Mouse (Mus musculus): ENCODE results near the gene Stat5b. TPM values are rescaled to one million over a fixed set of nuclear protein-coding genes. Genes with fewer than 3 reads are reported as not detected.

Stat5b gene
- polyA plus RNA-seq, 1 experiment from 2014 or later = 20.5 TPM

DNA sequence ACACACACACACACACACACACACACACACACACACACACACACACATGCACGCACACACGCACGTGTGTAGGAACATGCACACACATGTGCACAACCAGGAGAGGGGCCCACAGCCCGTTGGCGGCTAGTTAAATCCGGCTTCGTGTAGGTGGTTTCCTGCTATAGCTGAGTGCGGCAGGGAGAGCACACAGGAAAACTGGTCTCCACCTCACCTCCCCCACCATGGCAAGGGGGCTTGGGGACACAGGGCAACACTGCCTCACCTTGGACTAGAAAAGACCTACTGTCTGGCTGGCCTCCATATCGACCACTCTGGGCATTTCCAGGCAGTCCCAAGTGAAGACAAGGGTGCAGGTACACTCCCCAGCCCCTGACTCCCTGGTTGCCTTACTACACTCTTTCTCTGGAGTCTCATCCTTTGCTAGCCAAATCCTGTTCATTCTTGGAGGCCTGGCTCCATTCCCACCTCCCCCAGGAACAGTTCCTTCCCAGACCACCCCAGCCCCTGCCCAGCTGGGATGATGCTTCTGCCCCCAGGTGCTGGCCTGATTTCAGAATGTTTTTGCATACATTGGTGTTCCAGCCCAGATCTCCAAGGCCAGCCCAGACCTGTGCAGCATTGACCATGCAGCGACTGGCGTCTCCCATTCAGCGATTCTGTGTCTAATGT is 96.4 kb downstream of the Stat5b start:
- WGBS = 86% methylated on average over 12 of the region's 12 CpGs
- Histone ChIP-seq H3K4me2 (no peak overlapping the region), H3K27ac (no peak overlapping the region), H3K9me3 (no peaks in the 10 kb centered on the region), H3K9ac (no peak overlapping the region), H3K27me3 (replicated peaks) (0 out of 2 replicates have a peak, but pooled peaks cover 4% of the 10 kb centered on the region), H3K4me1 (peaks cover 13% of the 10 kb centered on the region), H3K4me3 (no peak overlapping the region), H3K36me3 (replicated peaks) (peaks cover 19% of the 10 kb centered on the region)
- no peak for ATAC-seq (replicated peaks)

DNA sequence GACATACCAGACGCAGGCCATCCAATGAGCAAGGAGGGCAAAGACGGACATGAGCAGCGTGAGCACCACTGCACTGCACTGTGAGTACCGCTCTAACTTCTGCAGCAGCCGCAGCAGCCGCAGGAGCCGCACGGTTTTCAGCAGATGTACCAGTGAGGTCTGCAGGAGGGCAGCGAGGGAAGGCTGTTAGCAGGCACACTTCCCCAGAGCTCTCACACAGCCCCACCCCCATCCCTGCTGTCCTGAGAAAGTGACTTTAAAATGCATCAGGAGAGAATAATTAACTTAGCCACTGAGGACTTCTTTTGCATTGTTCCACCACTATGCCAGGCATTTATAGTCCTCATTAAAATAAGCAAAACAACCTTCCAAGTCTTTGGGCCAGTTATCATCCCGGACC is 98.2 kb downstream of the Stat5b start:
- H3K4me2 ChIP-seq = no peak overlapping the region
- H3K4me1 ChIP-seq = no peaks in the 10 kb centered on the region
- H3K9me3 ChIP-seq = no peaks in the 10 kb centered on the region
- no peak overlapping the region for H3K4me3 ChIP-seq
- 0 out of 2 replicates have a peak, but pooled peaks cover 4% of the 10 kb centered on the region for H3K27me3 ChIP-seq (replicated peaks)
- H3K36me3 ChIP-seq (replicated peaks) = peaks cover 19% of the 10 kb centered on the region
- H3K27ac ChIP-seq = no peak overlapping the region
- no peak overlapping the region for H3K9ac ChIP-seq
- ATAC-seq (replicated peaks) = no peak
- 44% methylated on average over 10 of the region's 10 CpGs for WGBS

DNA sequence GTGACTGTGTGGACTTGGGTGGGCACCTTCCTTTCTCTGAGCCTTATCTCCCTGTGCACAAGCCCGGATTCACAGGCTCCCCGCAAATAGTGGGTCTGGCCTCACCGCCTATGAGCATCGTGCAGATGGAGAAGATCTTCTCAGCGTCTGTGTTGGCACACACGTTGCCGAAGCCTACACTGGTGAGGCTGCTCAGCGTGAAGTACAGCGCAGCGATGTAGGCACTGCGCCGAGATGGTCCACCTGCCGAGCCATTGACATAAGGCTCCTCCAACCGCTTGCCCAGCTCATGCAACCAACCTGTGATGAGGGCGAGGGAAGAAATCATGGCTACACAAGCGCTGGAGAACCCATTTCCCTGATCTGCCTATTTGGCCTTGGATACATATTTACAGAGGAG is 100.4 kb downstream of the Stat5b start:
- ATAC-seq (replicated peaks) = no peak
- Histone ChIP-seq H3K4me3 (no peak overlapping the region), H3K9me3 (no peaks in the 10 kb centered on the region), H3K36me3 (replicated peaks) (peaks cover 15% of the 10 kb centered on the region), H3K4me1 (no peaks in the 10 kb centered on the region), H3K27ac (no peak overlapping the region), H3K4me2 (no peak overlapping the region), H3K9ac (no peak overlapping the region), H3K27me3 (replicated peaks) (0 out of 2 replicates have a peak, but pooled peaks cover 4% of the 10 kb centered on the region)
- 91% methylated on average over 16 of the region's 16 CpGs for WGBS

DNA sequence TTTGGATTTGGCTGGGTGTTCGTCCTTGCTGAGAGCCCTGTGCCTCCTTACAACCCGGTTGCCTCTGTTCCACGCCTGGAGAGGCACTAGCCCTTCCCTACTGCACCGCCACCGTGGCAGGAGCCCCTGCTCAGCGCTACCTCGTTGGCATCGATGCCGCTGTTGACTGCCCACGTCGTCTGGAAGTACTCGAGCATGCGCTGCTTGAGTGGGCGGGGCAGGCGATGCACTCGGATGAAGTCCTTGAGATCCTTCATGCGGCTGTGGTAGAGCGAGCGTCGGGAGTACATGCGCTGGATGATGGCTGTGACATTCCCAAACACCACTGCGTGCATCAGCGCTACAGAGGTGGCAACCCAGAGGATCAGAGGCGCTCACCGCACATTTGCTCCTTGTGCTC is 101.1 kb downstream of the Stat5b start:
- 0 out of 2 replicates have a peak, but pooled peaks cover 4% of the 10 kb centered on the region for H3K27me3 ChIP-seq (replicated peaks)
- no peak overlapping the region for H3K4me3 ChIP-seq
- no peak overlapping the region for H3K9ac ChIP-seq
- no peak overlapping the region for H3K4me2 ChIP-seq
- H3K9me3 ChIP-seq = no peaks in the 10 kb centered on the region
- H3K36me3 ChIP-seq (replicated peaks) = peaks cover 11% of the 10 kb centered on the region
- no peak overlapping the region for H3K27ac ChIP-seq
- WGBS = 49% methylated on average over 25 of the region's 25 CpGs
- H3K4me1 ChIP-seq = no peaks in the 10 kb centered on the region
- no peak for ATAC-seq (replicated peaks)

DNA sequence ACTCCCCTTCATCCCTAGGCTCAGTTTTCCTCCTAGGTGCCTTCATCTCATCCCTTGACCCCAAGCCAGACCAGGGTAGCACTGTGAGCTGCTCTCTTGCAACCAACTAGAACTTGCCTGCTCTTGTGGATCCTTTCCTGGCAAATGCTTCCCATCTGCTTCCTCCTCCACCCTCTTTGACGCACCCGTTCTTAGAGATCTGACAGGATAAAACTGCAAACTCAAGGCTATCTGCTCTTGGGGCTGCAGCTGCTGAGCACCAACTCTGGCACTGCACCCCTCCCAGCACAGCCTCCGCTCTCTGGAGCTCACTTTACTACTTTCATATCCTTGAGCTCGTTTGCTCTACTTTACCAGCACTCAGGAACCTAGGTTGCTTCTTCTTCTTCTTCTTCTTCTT is 101.9 kb downstream of the Stat5b start:
- H3K4me1 ChIP-seq = no peaks in the 10 kb centered on the region
- ATAC-seq (replicated peaks) = no peak
- no peak overlapping the region for H3K4me2 ChIP-seq
- no peak overlapping the region for H3K4me3 ChIP-seq
- 74% methylated on average over 4 of the region's 4 CpGs for WGBS
- no peaks in the 10 kb centered on the region for H3K9me3 ChIP-seq
- no peak overlapping the region for H3K27ac ChIP-seq
- peaks cover 10% of the 10 kb centered on the region for H3K36me3 ChIP-seq (replicated peaks)
- no peak overlapping the region for H3K9ac ChIP-seq
- H3K27me3 ChIP-seq (replicated peaks) = 0 out of 2 replicates have a peak, but pooled peaks cover 4% of the 10 kb centered on the region

DNA sequence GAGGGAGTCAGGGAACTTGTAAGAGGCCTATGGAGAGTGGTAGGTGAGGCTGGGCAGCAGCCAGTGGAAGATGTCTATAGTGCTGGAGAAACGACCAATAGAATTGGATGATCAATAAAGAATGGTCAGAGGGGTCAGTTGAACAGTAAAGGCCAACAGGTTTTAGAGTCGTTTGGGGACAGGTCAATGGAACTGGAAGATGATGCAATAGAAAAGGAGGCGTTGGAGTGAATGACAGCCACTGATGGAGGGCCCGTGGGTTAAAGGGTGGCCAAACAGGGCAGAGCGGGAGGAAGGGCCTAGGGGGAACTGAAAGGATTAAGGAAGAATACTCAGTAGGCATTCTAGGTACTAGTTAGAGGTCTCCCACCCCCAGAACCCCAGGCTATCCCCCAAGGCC is 103.4 kb downstream of the Stat5b start:
- Histone ChIP-seq H3K27me3 (replicated peaks) (0 out of 2 replicates have a peak, but pooled peaks cover 4% of the 10 kb centered on the region), H3K27ac (no peak overlapping the region), H3K4me3 (no peak overlapping the region), H3K36me3 (replicated peaks) (peaks cover 10% of the 10 kb centered on the region), H3K4me1 (no peaks in the 10 kb centered on the region), H3K9ac (no peak overlapping the region), H3K9me3 (no peaks in the 10 kb centered on the region), H3K4me2 (no peak overlapping the region)
- 79% methylated on average over 5 of the region's 5 CpGs for WGBS
- no peak for ATAC-seq (replicated peaks)

DNA sequence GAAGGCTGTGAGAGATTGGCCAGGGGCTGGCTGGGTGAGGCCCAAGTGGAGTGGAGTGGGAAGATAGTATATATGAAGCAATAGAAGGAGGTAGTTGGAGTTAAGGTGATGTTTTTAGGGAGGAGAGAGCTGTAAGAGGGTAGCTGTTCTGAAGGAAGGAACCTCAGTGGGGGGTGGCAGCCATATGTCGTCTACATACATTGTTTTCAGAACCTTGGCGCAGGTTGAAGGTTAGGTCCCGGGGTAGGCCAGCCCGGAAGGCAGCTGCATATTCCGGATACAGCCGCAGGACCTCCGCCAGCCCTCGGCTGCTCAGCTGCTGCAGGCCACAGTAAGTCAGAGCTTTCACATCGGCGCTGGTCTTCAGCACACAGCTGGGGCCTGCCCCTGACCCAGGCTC is 104.0 kb downstream of the Stat5b start:
- Histone ChIP-seq H3K9me3 (no peaks in the 10 kb centered on the region), H3K9ac (no peak overlapping the region), H3K4me2 (no peak overlapping the region), H3K27ac (no peak overlapping the region), H3K27me3 (replicated peaks) (0 out of 2 replicates have a peak, but pooled peaks cover 4% of the 10 kb centered on the region), H3K4me3 (no peak overlapping the region), H3K4me1 (no peaks in the 10 kb centered on the region), H3K36me3 (replicated peaks) (peaks cover 6% of the 10 kb centered on the region)
- no peak for ATAC-seq (replicated peaks)
- 89% methylated on average over 10 of the region's 10 CpGs for WGBS

DNA sequence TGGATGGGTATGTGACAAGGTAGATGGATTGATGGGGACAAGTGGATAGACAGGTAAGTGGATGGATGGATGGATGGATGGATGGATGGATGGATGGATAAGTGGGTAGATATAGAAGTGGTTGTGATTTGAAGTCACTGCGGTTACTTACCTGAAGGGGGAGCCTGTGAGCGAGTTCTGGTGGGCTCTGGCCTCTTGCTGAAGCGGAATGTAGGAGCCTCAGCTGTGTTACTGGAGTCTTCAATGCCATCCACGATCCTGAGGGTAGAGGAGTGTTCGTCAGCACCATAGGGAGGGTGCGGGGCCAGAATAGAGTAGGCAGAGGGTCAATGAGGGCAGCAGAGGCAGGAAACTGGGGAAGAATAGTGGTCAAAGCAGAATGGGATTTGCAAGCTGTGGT is 105.4 kb downstream of the Stat5b start:
- Histone ChIP-seq H3K27ac (no peak overlapping the region), H3K4me2 (no peak overlapping the region), H3K36me3 (replicated peaks) (peaks cover 11% of the 10 kb centered on the region; the same call in 1 of the 2 replicates), H3K9ac (no peak overlapping the region), H3K4me3 (no peak overlapping the region), H3K27me3 (replicated peaks) (0 out of 2 replicates have a peak, but pooled peaks cover 4% of the 10 kb centered on the region), H3K4me1 (no peaks in the 10 kb centered on the region), H3K9me3 (no peaks in the 10 kb centered on the region)
- 12% methylated on average over 6 of the region's 6 CpGs for WGBS
- ATAC-seq (replicated peaks) = peak; percentile 62

DNA sequence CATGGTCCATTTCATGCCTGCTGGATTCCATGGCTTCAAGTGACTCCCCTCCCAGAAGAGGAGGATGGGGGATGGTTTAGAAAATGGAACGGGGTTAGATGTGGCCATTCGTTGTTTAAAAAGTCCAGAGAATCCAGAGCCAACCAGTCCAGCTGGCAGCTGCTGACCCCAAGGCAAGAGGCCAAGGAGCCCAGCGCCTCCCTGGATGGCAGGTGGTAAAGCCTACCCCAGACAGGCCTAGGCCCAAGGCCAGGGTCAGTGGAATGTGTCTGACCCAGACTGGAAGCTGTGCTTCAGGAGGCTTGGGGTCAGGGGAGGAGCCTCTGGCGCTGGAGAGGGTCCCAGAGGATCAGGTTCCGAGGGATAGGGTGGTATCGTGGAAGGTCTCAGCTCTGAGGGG is 109.2 kb downstream of the Stat5b start:
- Histone ChIP-seq H3K27ac (no peak overlapping the region), H3K9me3 (no peaks in the 10 kb centered on the region), H3K4me2 (no peak overlapping the region), H3K9ac (no peak overlapping the region), H3K27me3 (replicated peaks) (no peaks in the 10 kb centered on the region), H3K36me3 (replicated peaks) (peaks cover 7% of the 10 kb centered on the region; the same call in 1 of the 2 replicates), H3K4me3 (no peak overlapping the region), H3K4me1 (peaks cover 17% of the 10 kb centered on the region)
- no peak for ATAC-seq (replicated peaks)
- WGBS = 76% methylated on average over 6 of the region's 6 CpGs

DNA sequence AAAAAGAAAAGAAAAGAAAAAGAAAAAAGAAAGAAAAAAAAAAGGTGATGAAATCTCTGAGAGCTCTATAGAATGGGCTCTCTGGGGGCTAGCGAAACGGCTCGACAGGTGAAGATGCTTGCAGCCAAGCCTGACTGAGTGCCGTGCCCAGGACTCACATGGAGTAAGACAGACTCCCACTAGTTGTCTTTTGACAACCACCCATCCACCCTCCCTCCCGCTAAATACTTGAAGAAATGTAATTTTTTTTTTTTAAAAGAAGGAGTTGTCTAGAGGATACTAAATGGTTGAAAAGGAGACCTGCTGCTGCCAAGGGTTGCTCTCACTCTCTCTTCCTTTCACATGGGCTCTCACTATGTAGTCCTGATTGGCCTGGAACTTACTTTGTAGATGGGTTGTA is 111.8 kb downstream of the Stat5b start:
- peaks cover 25% of the 10 kb centered on the region for H3K4me1 ChIP-seq
- H3K9me3 ChIP-seq = no peaks in the 10 kb centered on the region
- H3K4me3 ChIP-seq = peak overlapping the region; percentile 99
- peak overlapping the region; percentile 92 for H3K4me2 ChIP-seq
- peaks cover 7% of the 10 kb centered on the region; the same call in 1 of the 2 replicates for H3K36me3 ChIP-seq (replicated peaks)
- peak overlapping the region; percentile 91 for H3K27ac ChIP-seq
- 0 out of 2 replicates have a peak, but pooled peaks have one; percentile 1 for ATAC-seq (replicated peaks)
- WGBS = 14% methylated on average over 5 of the region's 5 CpGs
- no peaks in the 10 kb centered on the region for H3K27me3 ChIP-seq (replicated peaks)
- peak overlapping the region; percentile 61 for H3K9ac ChIP-seq

DNA sequence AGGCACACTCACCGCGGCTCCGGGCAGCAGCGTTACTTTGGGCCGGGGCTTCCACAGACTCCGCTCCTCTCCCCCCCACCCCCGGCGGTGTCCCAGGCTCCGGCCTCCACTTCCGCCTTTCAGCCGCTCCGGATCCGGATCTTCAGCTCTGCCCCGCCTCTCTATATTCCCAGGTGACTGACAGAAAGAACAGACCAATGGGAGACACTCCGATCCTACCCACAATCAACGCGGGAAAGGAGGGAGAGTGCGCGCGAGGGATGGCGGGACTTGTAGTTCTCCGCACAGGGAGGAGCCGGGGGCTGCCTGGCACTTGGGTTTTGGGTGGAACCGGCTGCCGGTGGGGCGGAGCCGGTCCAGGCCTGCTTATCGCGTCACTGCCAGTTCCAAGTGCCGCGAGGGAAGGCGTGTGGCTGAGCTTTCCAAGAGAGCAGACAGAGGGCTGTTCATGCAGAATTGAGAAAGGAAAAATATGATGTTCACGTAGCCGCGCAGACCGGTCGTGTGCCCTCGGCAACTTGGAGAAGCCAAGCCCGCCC is 112.4 kb downstream of the Stat5b start, which contains the start of gene Rab5c:
TSS of gene Rab5c (minus strand) at position 150 of the 539 bp plus-strand sequence.
- Histone ChIP-seq H3K4me2 (peak within 1 kb of the TSS; percentile 92), H3K27ac (peak within 1 kb of the TSS; percentile 91), H3K4me1 (peaks cover 25% of the 10 kb centered on the region), H3K4me3 (peak within 1 kb of the TSS; percentile 99), H3K36me3 (replicated peaks) (peaks cover 7% of the 10 kb centered on the region; the same call in 1 of the 2 replicates), H3K9ac (peak within 1 kb of the TSS; percentile 94), H3K9me3 (no peaks in the 10 kb centered on the region), H3K27me3 (replicated peaks) (no peaks in the 10 kb centered on the region)
- ATAC-seq (replicated peaks) = peak; percentile 99
- WGBS = under 1% methylated on average over 39 of the region's 39 CpGs

DNA sequence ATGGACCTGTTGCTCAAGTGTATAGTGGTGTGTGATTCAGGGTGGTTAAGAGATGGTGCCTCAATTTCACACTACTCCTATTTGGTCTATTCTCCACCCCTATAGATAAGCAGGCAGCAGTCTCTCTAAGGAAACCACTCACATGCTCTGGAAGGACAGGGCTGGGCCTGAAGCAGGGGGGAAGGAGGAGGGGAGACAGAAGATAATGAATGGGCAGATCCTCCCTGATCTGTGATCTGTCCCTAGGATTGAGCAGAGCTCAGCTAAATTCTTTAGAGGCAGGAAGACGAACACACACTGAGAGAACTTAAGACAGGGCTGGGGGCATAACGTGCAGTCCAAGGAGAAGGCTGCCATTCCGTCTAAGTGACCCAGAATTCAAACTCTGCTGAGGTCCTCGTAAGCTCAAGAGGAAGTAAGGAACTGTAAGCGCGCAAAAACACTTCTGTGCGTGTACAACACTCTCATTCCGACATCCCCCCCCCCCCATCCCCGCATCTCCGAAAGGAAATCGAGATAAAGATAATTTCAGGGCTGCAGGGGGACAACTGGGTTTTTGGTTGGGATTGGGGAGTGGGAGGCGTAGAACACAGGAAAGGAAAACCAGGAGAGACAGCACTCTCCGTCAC is 113.3 kb downstream of the Stat5b start:
- 0 out of 2 replicates have a peak overlapping the region, but pooled peaks have one; percentile 63 for H3K27ac ChIP-seq

More for the DNA sequence above, 113.3 kb downstream of the Stat5b start:
- no peaks in the 10 kb centered on the region for H3K9me3 ChIP-seq
- H3K4me1 ChIP-seq = peaks cover 25% of the 10 kb centered on the region
- H3K4me2 ChIP-seq = peak overlapping the region; percentile 92
- H3K9ac ChIP-seq = peak overlapping the region; percentile 94
- no peak for ATAC-seq (replicated peaks)
- peaks cover 7% of the 10 kb centered on the region; the same call in 1 of the 2 replicates for H3K36me3 ChIP-seq (replicated peaks)
- WGBS = 3% methylated on average over 13 of the region's 13 CpGs
- no peaks in the 10 kb centered on the region for H3K27me3 ChIP-seq (replicated peaks)
- peak overlapping the region; percentile 99 for H3K4me3 ChIP-seq

Data from midbrain, embryonic 15.5 days (tissue).